Mouse (Mus musculus): ENCODE results near the gene Dock10. TPM values are rescaled to one million over a fixed set of nuclear protein-coding genes. Genes with fewer than 3 reads are reported as not detected.

Gene Dock10
- polyA plus RNA-seq, 1 experiment from 2014 or later = 5.0 TPM

GRCm38 (mm10) chr1:80556446-80556845 is 201.9 kb downstream of the Dock10 start:
- H3K4me1 ChIP-seq (replicated peaks) = no peaks in the 10 kb centered on the region
- no peaks in the 10 kb centered on the region for H3K9me3 ChIP-seq
- no peak overlapping the region for H3K4me3 ChIP-seq
- H3K9ac ChIP-seq = no peak overlapping the region
- H3K36me3 ChIP-seq = no peaks in the 10 kb centered on the region
- H3K27me3 ChIP-seq = no peaks in the 10 kb centered on the region
- H3K27ac ChIP-seq (replicated peaks) = no peak overlapping the region
- WGBS = 90% methylated on average over 1 of the region's 1 CpGs
- ATAC-seq (ENCODE audit: low read depth) = no peak
- H3K4me2 ChIP-seq = no peak overlapping the region

DNA sequence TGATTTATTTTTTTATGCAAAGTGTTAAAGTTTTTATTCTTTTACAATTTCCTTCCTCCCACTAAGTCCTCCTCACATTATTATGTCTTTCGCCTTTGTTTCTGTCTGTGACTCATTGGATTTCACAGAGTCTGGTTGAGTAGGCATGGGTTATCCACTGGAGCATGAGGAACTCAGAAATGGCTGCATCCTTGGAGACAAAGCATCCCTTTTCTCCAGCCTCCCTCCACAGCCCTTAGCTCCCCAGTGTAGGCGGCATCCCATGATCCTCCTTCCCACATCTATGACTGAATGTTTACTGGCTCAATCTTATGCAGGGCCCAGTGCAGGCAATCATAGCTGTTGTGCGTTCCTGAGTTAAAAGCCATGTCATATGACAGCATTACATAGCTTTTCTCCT is 216.8 kb downstream of the Dock10 start:
- Histone ChIP-seq H3K27ac (replicated peaks) (no peak overlapping the region), H3K9ac (no peak overlapping the region), H3K4me2 (no peak overlapping the region), H3K36me3 (0 out of 2 replicates have a peak, but pooled peaks cover 4% of the 10 kb centered on the region), H3K9me3 (no peaks in the 10 kb centered on the region), H3K4me3 (no peak overlapping the region), H3K27me3 (no peaks in the 10 kb centered on the region), H3K4me1 (replicated peaks) (no peaks in the 10 kb centered on the region)
- WGBS = 80% methylated on average over 3 of the region's 3 CpGs
- no peak for ATAC-seq (ENCODE audit: low read depth)

DNA sequence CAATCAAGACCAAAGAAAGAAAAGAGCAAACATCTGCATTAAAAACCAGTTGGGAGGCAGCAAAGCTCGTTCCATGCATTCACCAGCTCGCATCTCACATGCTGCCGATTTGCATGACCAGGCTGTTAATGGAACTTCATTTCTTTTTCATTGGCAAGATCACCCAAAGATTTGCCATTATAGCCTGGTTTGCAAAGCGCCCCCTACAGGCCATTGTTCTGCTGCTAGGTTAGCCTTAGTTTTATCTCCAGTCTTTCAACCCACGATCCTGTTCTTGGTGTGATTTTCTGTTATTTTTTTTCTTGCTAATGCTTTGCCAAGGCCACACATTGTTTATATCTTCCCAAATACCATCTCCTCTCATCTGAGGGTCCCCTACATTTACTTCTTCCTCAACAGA is 236.1 kb downstream of the Dock10 start:
- no peak for ATAC-seq (ENCODE audit: low read depth)
- no peaks in the 10 kb centered on the region for H3K27me3 ChIP-seq
- H3K4me1 ChIP-seq (replicated peaks) = peaks cover 5% of the 10 kb centered on the region
- 70% methylated on average over 5 of the region's 5 CpGs for WGBS
- H3K9ac ChIP-seq = no peak overlapping the region
- H3K4me3 ChIP-seq = no peak overlapping the region
- H3K9me3 ChIP-seq = no peaks in the 10 kb centered on the region
- H3K36me3 ChIP-seq = 0 out of 2 replicates have a peak, but pooled peaks cover 3% of the 10 kb centered on the region
- H3K27ac ChIP-seq (replicated peaks) = no peak overlapping the region
- H3K4me2 ChIP-seq = no peak overlapping the region

DNA sequence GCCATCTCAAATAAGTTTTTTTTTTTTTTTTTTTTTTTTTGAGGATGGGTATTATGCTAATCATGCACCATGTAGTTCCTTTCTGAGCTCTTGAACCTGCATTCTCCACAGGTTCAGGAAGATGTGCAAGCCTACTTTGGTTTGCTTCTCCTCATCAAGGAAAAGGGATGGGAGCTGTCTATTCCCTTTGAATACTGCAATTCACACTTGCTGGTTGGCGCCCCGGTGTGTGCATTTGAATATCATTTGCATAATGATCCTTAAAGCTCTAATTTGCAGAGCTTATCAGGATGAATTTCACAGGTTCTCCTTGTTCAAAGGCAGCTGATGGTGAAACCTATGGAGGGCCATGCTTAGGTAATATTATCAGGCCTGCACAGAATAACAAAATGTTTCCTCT is 237.9 kb downstream of the Dock10 start:
- H3K27ac ChIP-seq (replicated peaks) = no peak overlapping the region
- no peak overlapping the region for H3K4me3 ChIP-seq
- H3K27me3 ChIP-seq = no peaks in the 10 kb centered on the region
- H3K9me3 ChIP-seq = no peaks in the 10 kb centered on the region
- 0 out of 2 replicates have a peak, but pooled peaks cover 3% of the 10 kb centered on the region for H3K36me3 ChIP-seq
- peaks cover 5% of the 10 kb centered on the region for H3K4me1 ChIP-seq (replicated peaks)
- H3K4me2 ChIP-seq = no peak overlapping the region
- no peak overlapping the region for H3K9ac ChIP-seq
- no peak for ATAC-seq (ENCODE audit: low read depth)
- 18% methylated on average over 2 of the region's 2 CpGs for WGBS

- Histone ChIP-seq H3K27ac (replicated peaks) (no peak overlapping the region), H3K4me3 (no peak overlapping the region), H3K27me3 (no peaks in the 10 kb centered on the region), H3K9me3 (no peaks in the 10 kb centered on the region), H3K36me3 (0 out of 2 replicates have a peak, but pooled peaks cover 3% of the 10 kb centered on the region), H3K4me2 (no peak overlapping the region), H3K4me1 (replicated peaks) (peaks cover 5% of the 10 kb centered on the region), H3K9ac (no peak overlapping the region)
- no peak for ATAC-seq (ENCODE audit: low read depth)
- whole genome bisulfite sequencing = 3% methylated on average over 1 of the region's 1 CpGs
These were observed 238.4 kb downstream of the Dock10 start for GRCm38 (mm10) chr1:80519893-80520292.

GRCm38 (mm10) chr1:80515836-80516235 is 242.5 kb downstream of the Dock10 start:
- no peak overlapping the region for H3K9ac ChIP-seq
- peaks cover 5% of the 10 kb centered on the region for H3K4me1 ChIP-seq (replicated peaks)
- ATAC-seq (ENCODE audit: low read depth) = no peak
- WGBS = 56% methylated on average over 6 of the region's 6 CpGs
- H3K9me3 ChIP-seq = no peaks in the 10 kb centered on the region
- H3K4me2 ChIP-seq = no peak overlapping the region
- H3K4me3 ChIP-seq = no peak overlapping the region
- H3K27ac ChIP-seq (replicated peaks) = no peak overlapping the region
- H3K27me3 ChIP-seq = no peaks in the 10 kb centered on the region
- H3K36me3 ChIP-seq = no peaks in the 10 kb centered on the region

DNA sequence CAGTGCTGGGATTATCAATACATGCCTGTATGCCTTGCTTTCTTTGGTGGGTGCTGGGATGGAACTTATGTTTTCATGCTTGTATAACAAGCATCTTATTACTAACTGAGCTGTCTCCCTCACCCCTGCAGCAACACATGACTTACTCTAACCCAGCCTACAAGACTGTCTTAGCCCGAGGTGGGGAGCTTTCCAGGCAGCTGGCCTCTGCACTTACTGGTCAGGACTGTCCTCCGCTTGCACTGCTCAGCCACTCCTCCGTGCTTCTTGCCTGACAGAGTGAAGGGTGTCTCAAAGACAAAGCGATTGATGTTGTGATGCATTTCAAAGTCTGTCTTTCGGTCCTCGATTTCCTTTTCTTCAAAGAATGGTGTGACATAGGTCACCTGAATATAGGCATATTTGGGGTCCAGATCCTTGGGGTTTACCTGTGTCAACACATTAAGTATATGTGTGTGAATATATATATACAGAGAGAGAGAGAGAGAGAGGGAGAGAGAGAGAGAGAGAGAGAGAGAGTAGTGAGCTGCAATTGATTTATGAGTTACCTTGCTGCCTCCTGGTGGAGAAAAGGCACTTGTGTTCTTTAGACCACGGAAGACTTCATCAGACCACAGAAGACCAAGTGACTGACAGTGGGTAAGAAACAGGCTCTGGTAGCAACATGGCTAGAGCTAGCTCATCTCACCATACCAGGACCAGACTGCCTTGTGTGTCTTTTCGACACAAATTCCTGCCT is 245.9 kb downstream of the Dock10 start:
- no peaks in the 10 kb centered on the region for H3K36me3 ChIP-seq
- H3K4me3 ChIP-seq = no peak overlapping the region
- ATAC-seq (ENCODE audit: low read depth) = 0 out of 2 replicates have a peak, but pooled peaks have one; percentile 23
- WGBS = 58% methylated on average over 8 of the region's 8 CpGs
- no peak overlapping the region for H3K27ac ChIP-seq (replicated peaks)
- H3K9me3 ChIP-seq = no peaks in the 10 kb centered on the region
- H3K4me1 ChIP-seq (replicated peaks) = no peaks in the 10 kb centered on the region
- H3K4me2 ChIP-seq = no peak overlapping the region
- no peak overlapping the region for H3K9ac ChIP-seq
- no peaks in the 10 kb centered on the region for H3K27me3 ChIP-seq

DNA sequence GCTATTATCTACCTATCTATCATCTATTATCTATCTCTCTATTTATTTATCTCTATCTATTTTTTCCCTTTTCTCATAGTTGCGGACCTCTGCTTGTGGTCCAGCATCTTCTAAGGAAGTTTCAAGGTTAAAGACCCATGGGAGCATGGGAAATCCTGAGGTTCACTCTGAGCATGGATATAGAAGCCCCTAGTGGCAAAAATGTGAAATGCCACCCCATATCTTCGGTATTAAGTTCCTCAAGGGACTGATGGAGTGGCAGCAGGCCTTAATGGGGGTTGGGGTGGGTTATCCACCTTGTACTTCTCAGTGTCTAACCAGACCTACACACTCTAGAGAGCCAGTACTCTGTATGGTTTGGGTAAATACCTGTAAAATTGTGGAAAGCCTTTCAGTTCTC is 253.6 kb downstream of the Dock10 start:
- no peaks in the 10 kb centered on the region for H3K4me1 ChIP-seq (replicated peaks)
- no peaks in the 10 kb centered on the region for H3K36me3 ChIP-seq
- H3K27ac ChIP-seq (replicated peaks) = no peak overlapping the region
- no peak overlapping the region for H3K9ac ChIP-seq
- WGBS = 92% methylated on average over 2 of the region's 2 CpGs
- no peak for ATAC-seq (ENCODE audit: low read depth)
- H3K4me3 ChIP-seq = no peak overlapping the region
- H3K27me3 ChIP-seq = no peaks in the 10 kb centered on the region
- no peak overlapping the region for H3K4me2 ChIP-seq
- H3K9me3 ChIP-seq = no peaks in the 10 kb centered on the region

DNA sequence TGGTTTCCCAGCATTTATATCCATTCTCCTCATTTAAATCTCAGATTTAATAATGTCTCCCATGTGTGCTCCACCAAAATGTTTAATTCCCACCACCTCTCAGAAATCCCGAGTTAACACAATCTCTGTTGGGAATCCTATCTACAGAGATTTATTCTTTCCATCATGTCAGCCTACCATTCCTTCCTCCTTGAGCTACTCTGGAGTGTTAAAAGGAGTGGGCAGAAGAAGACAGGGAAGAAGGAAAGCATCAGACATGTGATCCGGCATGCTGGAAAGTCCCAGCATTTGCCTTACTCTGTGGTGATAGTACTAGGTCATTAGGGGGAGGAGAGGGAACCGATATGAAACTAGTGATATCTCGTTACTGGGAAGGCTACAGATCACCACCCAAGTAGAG is 254.2 kb downstream of the Dock10 start:
- no peaks in the 10 kb centered on the region for H3K9me3 ChIP-seq
- H3K27me3 ChIP-seq = no peaks in the 10 kb centered on the region
- no peak overlapping the region for H3K9ac ChIP-seq
- H3K4me3 ChIP-seq = no peak overlapping the region
- ATAC-seq (ENCODE audit: low read depth) = no peak
- H3K27ac ChIP-seq (replicated peaks) = no peak overlapping the region
- H3K36me3 ChIP-seq = no peaks in the 10 kb centered on the region
- no peak overlapping the region for H3K4me2 ChIP-seq
- H3K4me1 ChIP-seq (replicated peaks) = no peaks in the 10 kb centered on the region
- WGBS = 90% methylated on average over 4 of the region's 4 CpGs

DNA sequence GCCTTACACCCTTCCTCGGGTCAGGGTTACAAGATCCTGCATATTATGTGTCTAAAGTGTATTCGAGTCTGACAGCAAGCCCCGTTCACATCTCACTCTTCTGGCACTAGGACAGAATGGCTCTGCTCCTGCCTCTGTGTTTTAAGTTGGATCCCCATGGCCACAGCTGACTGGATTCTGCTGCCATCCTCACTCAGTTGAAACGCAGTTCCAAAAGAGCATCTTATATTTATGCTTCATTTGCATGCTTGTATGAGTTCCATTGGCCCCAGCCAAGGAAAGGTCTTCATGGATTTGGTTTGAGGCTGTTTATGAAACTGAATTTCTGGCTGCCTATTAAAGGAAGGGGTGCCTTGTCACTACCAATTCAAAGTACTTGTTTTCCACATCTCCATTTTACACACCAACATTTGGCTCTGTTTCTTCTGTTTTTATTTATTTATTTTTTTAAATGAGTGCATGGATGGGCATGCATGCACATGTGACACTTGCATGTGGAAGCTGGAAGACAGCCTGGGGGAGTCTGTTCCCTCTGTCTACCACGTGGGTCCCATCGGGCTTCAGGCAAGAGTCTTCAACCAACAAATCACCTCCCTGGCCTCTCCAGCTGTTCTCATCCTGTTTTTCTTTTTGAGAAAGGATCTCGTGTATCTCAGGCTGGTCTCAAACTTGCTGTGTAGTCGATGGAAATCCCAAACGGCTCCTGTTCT is 255.7 kb downstream of the Dock10 start:
- Histone ChIP-seq H3K9ac (no peak overlapping the region), H3K27ac (replicated peaks) (no peak overlapping the region), H3K27me3 (no peaks in the 10 kb centered on the region), H3K4me1 (replicated peaks) (no peaks in the 10 kb centered on the region), H3K36me3 (no peaks in the 10 kb centered on the region), H3K4me2 (no peak overlapping the region), H3K4me3 (no peak overlapping the region), H3K9me3 (no peaks in the 10 kb centered on the region)
- WGBS = 81% methylated on average over 9 of the region's 9 CpGs
- no peak for ATAC-seq (ENCODE audit: low read depth)

GRCm38 (mm10) chr1:80499264-80499663 is 259.1 kb downstream of the Dock10 start:
- no peaks in the 10 kb centered on the region for H3K9me3 ChIP-seq
- H3K4me1 ChIP-seq (replicated peaks) = no peaks in the 10 kb centered on the region
- WGBS = 45% methylated on average over 7 of the region's 7 CpGs
- no peaks in the 10 kb centered on the region for H3K36me3 ChIP-seq
- H3K4me3 ChIP-seq = no peak overlapping the region
- H3K27me3 ChIP-seq = no peaks in the 10 kb centered on the region
- no peak overlapping the region for H3K9ac ChIP-seq
- no peak overlapping the region for H3K4me2 ChIP-seq
- no peak overlapping the region for H3K27ac ChIP-seq (replicated peaks)
- ATAC-seq (ENCODE audit: low read depth) = no peak

- Histone ChIP-seq H3K27me3 (no peaks in the 10 kb centered on the region), H3K4me2 (no peak overlapping the region), H3K9ac (no peak overlapping the region), H3K9me3 (no peaks in the 10 kb centered on the region), H3K4me3 (no peak overlapping the region), H3K36me3 (no peaks in the 10 kb centered on the region), H3K4me1 (replicated peaks) (no peaks in the 10 kb centered on the region), H3K27ac (replicated peaks) (no peak overlapping the region)
- 88% methylated on average over 4 of the region's 4 CpGs for WGBS
- no peak for ATAC-seq (ENCODE audit: low read depth)
These were observed 262.0 kb downstream of the Dock10 start for GRCm38 (mm10) chr1:80496360-80496759.
